ENCODE assay signal across 25 mouse cellular contexts in the genomic region with DNA sequence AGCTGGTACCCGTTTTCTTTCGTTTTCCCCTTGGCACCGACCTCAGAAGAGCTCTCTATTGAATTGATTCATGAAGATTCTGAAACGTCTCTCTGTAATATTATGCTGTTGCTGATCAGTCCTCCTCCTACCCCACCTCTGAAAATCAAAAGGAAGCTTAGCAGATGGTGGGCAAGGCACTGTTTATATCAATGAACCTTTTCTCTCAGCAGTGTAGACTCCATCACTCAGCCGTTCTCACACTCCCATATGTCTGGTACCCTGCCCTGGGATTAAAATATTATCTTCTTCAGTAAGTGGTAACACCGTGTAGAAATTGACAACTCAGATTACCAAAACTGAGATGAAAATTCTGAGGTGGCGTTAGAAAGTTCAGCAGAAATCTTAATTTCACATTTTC.
"Had no signal": no experiment of that assay in that cellular context is flagged by ENCODE, and none has a peak within 500 bp of the region (broad histone marks: within the 10 kb centered on the region; RNA-seq: fewer than 3 reads in every experiment).

No protein-coding gene starts in this region.

- ATAC-seq: liver, embryonic 12.5 days; midbrain, embryonic 13.5 days; midbrain, embryonic 16.5 days had no signal

- H3K9ac ChIP-seq: kidney, embryonic 15.5 days; limb, embryonic 13.5 days; liver, embryonic 12.5 days; liver, embryonic 15.5 days; lung, embryonic 15.5 days; midbrain, embryonic 13.5 days; neural tube, embryonic 13.5 days; stomach, embryonic 15.5 days had no signal

- H3K27me3 ChIP-seq: kidney, embryonic 15.5 days; limb, embryonic 13.5 days; liver, embryonic 12.5 days; liver, embryonic 15.5 days; lung, embryonic 15.5 days; megakaryocyte, embryonic 14.5 days; midbrain, embryonic 13.5 days; neural tube, embryonic 13.5 days; stomach, embryonic 15.5 days had no signal

- H3K4me3 ChIP-seq: kidney, embryonic 15.5 days; limb, embryonic 10.5 days; limb, embryonic 13.5 days; liver, embryonic 12.5 days; liver, embryonic 15.5 days; lung, embryonic 15.5 days; megakaryocyte, embryonic 14.5 days; midbrain, embryonic 10.5 days; midbrain, embryonic 13.5 days; myocyte; neural tube, embryonic 13.5 days; stomach, embryonic 15.5 days had no signal

- DNase-seq: kidney, adult 8-10 months; kidney, postnatal 10 days; kidney, postnatal 36 days; liver; lung, adult 18-20 months; lung, postnatal 10 days; lung, postnatal 36 days; retina, postnatal 1 day; right cerebral cortex, postnatal 25 days; spleen, adult 18-20 months; thymus, adult 18-20 months; thymus, postnatal 36 days had no signal

- H3K4me2 ChIP-seq: kidney, embryonic 15.5 days; limb, embryonic 13.5 days; liver, embryonic 12.5 days; liver, embryonic 15.5 days; lung, embryonic 15.5 days; midbrain, embryonic 13.5 days; neural tube, embryonic 13.5 days; stomach, embryonic 15.5 days had no signal

- H3K9me3 ChIP-seq: kidney, embryonic 15.5 days; limb, embryonic 10.5 days; limb, embryonic 13.5 days; liver, embryonic 12.5 days; liver, embryonic 15.5 days; lung, embryonic 15.5 days; midbrain, embryonic 10.5 days; midbrain, embryonic 13.5 days; neural tube, embryonic 13.5 days; stomach, embryonic 15.5 days had no signal

- H3K4me1 ChIP-seq: kidney, embryonic 15.5 days; limb, embryonic 13.5 days; liver, embryonic 12.5 days; liver, embryonic 15.5 days; lung, embryonic 15.5 days; megakaryocyte, embryonic 14.5 days; stomach, embryonic 15.5 days had no signal

- H3K27ac ChIP-seq: kidney, embryonic 15.5 days; limb, embryonic 10.5 days; limb, embryonic 13.5 days; liver, embryonic 12.5 days; liver, embryonic 15.5 days; lung, embryonic 15.5 days; midbrain, embryonic 10.5 days; midbrain, embryonic 13.5 days; neural tube, embryonic 13.5 days; stomach, embryonic 15.5 days had no signal

- H3K36me3 ChIP-seq: kidney, embryonic 15.5 days; limb, embryonic 10.5 days; limb, embryonic 13.5 days; liver, embryonic 12.5 days; liver, embryonic 15.5 days; lung, embryonic 15.5 days; midbrain, embryonic 10.5 days; midbrain, embryonic 13.5 days; neural tube, embryonic 13.5 days; stomach, embryonic 15.5 days had no signal
